Mouse (Mus musculus) midbrain, embryonic 12.5 days (tissue): ENCODE results near the gene Dcun1d2. TPM values are rescaled to one million over a fixed set of nuclear protein-coding genes. Genes with fewer than 3 reads are reported as not detected.

Experiments used
- ATAC-seq: fragments of 200-750 bp; cut with Nextera tagmentation; 2 replicates; pipeline ENCODE4 v1.8.0; 2017; ENCODE audit warnings: low read depth, moderate TSS enrichment, moderate library complexity; ENCODE audit not compliant: low FRiP score
- H3K27ac ChIP-seq: fragments of 300-500 bp; sonication (generic); replicated peaks from 2 replicates; pipeline ENCODE4 v1.5.1; 2016; ENCODE audit warnings: mild to moderate bottlenecking
- H3K27me3 ChIP-seq: fragments of 300-500 bp; sonication (generic); 2 replicates; pipeline ENCODE4 v1.6.1; 2016; ENCODE audit warnings: mild to moderate bottlenecking
- H3K36me3 ChIP-seq: fragments of 300-500 bp; sonication (generic); 2 replicates; pipeline ENCODE4 v1.6.1; 2016
- H3K4me1 ChIP-seq: fragments of 300-500 bp; sonication (generic); 2 replicates; pipeline ENCODE4 v1.6.1; 2016
- H3K4me2 ChIP-seq: fragments of 300-500 bp; sonication (generic); replicated peaks from 2 replicates; pipeline ENCODE4 v1.6.1; 2016; ENCODE audit warnings: mild to moderate bottlenecking, moderate library complexity
- H3K4me3 ChIP-seq: fragments of 300-500 bp; sonication (generic); 2 replicates; pipeline ENCODE4 v1.5.1; 2016; ENCODE audit warnings: mild to moderate bottlenecking
- H3K9ac ChIP-seq: fragments of 300-500 bp; sonication (generic); replicated peaks from 2 replicates; pipeline ENCODE4 v1.6.1; 2016; ENCODE audit warnings: mild to moderate bottlenecking, moderate library complexity
- H3K9me3 ChIP-seq: fragments of 300-500 bp; sonication (generic); 2 replicates; pipeline ENCODE4 v1.6.1; 2016; ENCODE audit warnings: mild to moderate bottlenecking
- whole genome bisulfite sequencing: fragments of 180-500 bp; shearing (Covaris S2); methylation state at CpG from one replicate; pipeline ENCODE4 v1.1.7; 2016; 5-methylcytosine and 5-hydroxymethylcytosine counted together
- polyA plus RNA-seq: library from polyadenylated mRNA; unstranded; fragments of >200 nt; fragmentation: Nextera tagmentation; extraction: Ambion mirVana; gene quantifications from 2 replicates; pipeline ENCODE4 v1.2.1, GENCODE M21; 2016

Dcun1d2 gene
- polyA plus RNA-seq, 1 experiment from 2014 or later: 30.9 TPM

DNA sequence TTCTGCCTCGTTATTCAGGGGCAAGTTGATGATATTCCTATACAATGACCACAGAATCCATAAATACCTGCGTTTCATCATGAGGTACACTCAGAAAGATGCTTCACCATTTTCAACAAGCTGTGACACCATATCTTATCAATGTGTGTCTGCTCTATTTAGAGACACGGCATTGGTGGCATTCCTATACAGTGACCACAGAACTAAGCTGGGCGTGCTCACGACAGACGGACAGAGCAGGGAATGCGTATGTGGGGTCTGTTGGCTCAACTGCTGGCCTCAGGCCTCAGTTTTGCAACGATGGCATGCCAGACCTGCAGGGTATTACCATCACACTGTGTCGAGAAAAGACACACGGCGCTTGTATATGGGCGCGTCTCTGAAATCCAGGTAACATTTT is 35.1 kb downstream of the Dcun1d2 start:
- no peak overlapping the region for H3K4me2 ChIP-seq
- H3K4me1 ChIP-seq: no peaks in the 10 kb centered on the region
- 93% methylated on average over 13 of the region's 13 CpGs for WGBS
- no peak overlapping the region for H3K9ac ChIP-seq
- H3K36me3 ChIP-seq: peaks cover 27% of the 10 kb centered on the region
- H3K9me3 ChIP-seq: no peaks in the 10 kb centered on the region
- no peaks in the 10 kb centered on the region for H3K27me3 ChIP-seq
- H3K4me3 ChIP-seq: no peak overlapping the region
- H3K27ac ChIP-seq: no peak overlapping the region
- ATAC-seq: no peak

DNA sequence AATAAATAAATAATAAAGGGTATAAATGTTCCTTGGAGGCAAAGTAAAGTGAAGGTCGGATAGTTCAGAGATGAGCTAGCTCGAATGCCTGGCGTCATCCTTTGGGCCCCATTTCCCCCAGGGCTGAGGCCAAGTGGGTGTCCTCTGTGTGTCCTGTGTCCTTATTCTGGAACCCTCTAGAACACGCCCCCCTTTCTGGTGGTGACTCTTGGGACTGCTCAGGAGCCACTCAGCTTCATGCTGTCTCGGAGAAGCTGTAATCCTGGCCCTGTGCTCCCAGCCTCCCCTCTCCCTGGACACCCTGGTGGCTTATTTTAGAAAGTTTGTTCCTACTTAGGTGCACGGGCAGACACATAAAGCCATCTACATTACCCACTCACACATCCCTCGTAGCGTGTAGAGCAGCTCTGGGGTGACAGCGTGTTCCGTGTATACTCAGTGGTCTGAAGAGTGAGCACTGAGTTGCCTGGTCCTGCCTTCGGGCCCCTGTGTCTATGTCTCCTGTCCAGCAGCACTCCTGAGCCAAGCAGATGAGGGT is 43.5 kb downstream of the Dcun1d2 start:
- H3K4me1 ChIP-seq: no peaks in the 10 kb centered on the region
- no peak for ATAC-seq
- H3K4me2 ChIP-seq: no peak overlapping the region
- H3K4me3 ChIP-seq: no peak overlapping the region
- no peaks in the 10 kb centered on the region for H3K36me3 ChIP-seq
- no peak overlapping the region for H3K27ac ChIP-seq
- no peaks in the 10 kb centered on the region for H3K9me3 ChIP-seq
- WGBS: 91% methylated on average over 11 of the region's 11 CpGs
- H3K9ac ChIP-seq: no peak overlapping the region
- H3K27me3 ChIP-seq: no peaks in the 10 kb centered on the region

DNA sequence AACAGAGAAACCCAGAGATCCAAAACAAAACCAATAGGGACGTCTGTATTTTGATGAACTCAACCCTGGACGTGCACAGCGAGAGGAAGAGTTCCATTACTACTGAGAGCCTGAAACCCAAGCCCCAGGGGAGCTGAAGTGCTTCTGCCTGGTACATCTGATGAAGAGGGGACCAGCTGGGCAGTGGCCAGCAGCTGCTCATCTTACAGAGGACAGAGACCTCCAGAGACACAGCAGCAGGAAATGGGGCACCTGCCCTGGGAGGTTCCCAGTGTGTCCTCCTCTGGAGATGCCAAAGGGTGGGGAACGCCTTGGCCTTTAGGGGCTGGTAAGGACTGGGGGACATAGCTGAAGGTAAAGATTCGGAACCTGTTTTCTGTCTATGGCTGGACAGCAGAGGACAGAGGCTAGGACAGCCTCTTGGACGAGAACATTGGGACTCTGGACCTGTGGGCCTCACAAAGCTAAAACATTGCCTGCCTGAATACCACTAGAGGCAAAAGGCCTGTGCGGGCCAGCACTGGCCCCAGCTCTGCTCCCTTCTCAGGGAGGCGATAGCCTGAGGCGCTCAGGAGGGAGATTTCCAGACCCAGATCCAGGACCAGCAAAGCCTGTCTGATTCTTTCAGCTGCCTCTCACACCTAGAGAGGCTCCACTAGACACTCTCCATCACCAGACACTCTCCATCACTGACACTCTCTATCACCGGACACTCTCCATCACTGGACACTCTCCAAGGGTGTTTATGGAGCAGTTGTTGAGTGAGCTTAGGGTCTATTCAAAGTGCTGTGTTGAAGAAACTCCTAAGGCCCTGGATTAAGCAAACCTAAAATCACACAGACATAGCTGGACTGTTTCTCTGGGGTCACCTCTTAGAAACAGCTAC is 44.7 kb downstream of the Dcun1d2 start:
- Histone ChIP-seq H3K9me3 (no peaks in the 10 kb centered on the region), H3K36me3 (no peaks in the 10 kb centered on the region), H3K4me1 (no peaks in the 10 kb centered on the region), H3K9ac (no peak overlapping the region), H3K27ac (no peak overlapping the region), H3K4me2 (no peak overlapping the region), H3K4me3 (no peak overlapping the region), H3K27me3 (no peaks in the 10 kb centered on the region)
- 79% methylated on average over 10 of the region's 10 CpGs for WGBS
- no peak for ATAC-seq

DNA sequence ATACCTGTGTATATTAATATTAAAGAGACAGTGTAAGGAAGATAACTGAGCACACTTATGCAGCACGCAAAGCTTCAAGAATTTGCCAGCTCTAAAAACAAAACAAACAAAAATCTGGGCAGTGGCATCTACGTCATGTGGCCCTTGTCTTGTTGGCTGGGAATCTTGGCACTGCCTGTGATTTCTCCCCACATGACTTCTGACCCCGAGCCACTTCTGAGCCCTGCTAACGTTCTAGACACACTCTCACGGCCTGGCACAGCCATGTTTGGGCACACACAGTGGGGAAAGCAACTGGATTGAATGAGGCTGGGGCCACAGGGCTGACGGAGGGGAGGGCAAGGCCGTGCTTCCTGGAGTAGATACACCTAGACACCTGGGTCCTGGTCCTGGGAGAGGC is 47.2 kb downstream of the Dcun1d2 start:
- Histone ChIP-seq H3K4me2 (no peak overlapping the region), H3K4me3 (no peak overlapping the region), H3K36me3 (no peaks in the 10 kb centered on the region), H3K27me3 (no peaks in the 10 kb centered on the region), H3K27ac (no peak overlapping the region), H3K4me1 (no peaks in the 10 kb centered on the region), H3K9ac (no peak overlapping the region), H3K9me3 (no peaks in the 10 kb centered on the region)
- 76% methylated on average over 7 of the region's 7 CpGs for WGBS
- ATAC-seq: no peak

DNA sequence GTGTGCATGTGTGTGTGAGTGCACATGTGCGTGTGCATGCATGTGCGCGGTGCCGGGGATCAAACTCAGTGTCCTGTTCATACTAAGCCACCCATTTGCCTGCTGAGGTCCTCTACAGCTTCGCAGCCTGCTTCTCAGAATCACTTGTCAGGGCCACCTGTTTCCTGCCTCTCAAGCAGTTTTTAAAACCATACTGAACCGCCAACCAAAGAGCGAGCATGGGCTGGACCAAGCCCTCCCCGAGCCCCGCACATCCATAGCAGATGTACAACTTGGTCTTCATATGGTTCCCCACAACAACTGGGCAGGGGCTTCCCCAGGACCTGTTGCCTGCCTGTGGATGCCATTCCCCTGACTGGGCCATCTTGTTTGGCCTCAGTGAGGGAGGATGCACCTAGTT is 47.9 kb downstream of the Dcun1d2 start:
- Histone ChIP-seq H3K4me3 (no peak overlapping the region), H3K36me3 (no peaks in the 10 kb centered on the region), H3K9ac (no peak overlapping the region), H3K4me1 (no peaks in the 10 kb centered on the region), H3K27ac (no peak overlapping the region), H3K9me3 (no peaks in the 10 kb centered on the region), H3K4me2 (no peak overlapping the region), H3K27me3 (no peaks in the 10 kb centered on the region)
- 90% methylated on average over 9 of the region's 9 CpGs for WGBS
- ATAC-seq: no peak

DNA sequence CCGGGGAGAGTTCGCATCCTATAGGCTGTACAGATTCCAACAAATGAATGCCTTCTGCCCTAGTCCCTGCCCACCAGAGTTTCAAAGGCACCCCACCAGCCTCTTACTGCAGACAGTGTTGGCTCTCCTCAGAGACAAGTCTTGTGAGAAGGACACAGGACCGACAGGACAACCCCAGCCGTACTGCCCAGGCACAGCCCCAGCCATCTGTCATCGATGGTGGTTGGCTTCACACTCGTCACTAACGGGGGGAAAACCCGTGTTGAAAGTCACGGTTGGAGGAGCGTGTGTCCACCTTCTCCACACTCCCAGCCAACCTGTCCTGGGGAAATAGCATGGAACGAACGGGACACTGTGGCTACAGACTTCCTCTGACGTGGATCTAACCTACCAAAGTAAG is 53.1 kb downstream of the Dcun1d2 start:
- H3K4me2 ChIP-seq: no peak overlapping the region
- no peak overlapping the region for H3K4me3 ChIP-seq
- no peaks in the 10 kb centered on the region for H3K36me3 ChIP-seq
- no peak overlapping the region for H3K9ac ChIP-seq
- no peaks in the 10 kb centered on the region for H3K9me3 ChIP-seq
- 92% methylated on average over 13 of the region's 13 CpGs for WGBS
- no peaks in the 10 kb centered on the region for H3K27me3 ChIP-seq
- no peaks in the 10 kb centered on the region for H3K4me1 ChIP-seq
- no peak for ATAC-seq
- H3K27ac ChIP-seq: no peak overlapping the region

DNA sequence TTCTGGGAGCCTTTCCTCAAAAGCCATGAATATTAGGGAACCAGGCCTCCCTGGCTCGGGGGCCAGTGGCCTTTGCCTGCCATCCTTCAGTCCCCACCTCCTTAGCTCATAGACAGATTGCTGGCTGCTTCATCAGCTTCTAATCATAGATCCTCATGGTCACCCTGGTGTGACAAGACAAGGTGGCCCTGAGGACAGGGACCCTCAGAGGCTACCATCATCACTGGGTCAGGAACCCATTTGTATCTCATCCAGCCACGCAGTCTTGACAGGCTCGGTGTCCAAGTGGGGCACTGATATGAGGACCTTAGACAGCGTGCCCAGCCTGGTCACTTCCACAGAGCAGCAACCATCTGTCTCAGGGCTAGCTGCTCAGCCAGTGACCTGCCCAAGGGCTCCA is 57.5 kb downstream of the Dcun1d2 start:
- Histone ChIP-seq H3K4me2 (no peak overlapping the region), H3K36me3 (no peaks in the 10 kb centered on the region), H3K9ac (no peak overlapping the region), H3K27me3 (no peaks in the 10 kb centered on the region; the same call in 1 of the 2 replicates), H3K4me3 (no peak overlapping the region), H3K4me1 (peaks cover 13% of the 10 kb centered on the region), H3K9me3 (no peaks in the 10 kb centered on the region), H3K27ac (no peak overlapping the region)
- no peak for ATAC-seq
- 95% methylated on average over 4 of the region's 4 CpGs for WGBS

DNA sequence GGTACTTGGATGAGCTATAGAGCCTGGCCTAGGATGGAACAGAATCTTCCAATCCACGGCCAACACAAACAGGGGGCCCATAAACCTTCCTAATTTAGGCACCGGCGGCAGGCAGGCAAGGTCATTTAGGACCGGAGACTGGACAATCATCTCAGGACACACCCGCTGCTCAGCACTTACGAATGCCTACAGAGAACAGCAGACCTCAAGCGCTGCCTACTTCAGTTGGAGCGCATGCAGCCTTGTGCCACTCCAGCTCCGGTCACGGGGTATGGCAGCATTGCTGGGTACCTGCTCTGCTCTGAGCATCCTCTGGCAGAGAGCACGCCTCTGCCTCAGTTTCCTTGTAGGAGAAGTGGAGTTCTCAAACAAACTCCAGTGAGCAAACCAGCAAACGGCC is 58.1 kb downstream of the Dcun1d2 start:
- no peak overlapping the region for H3K4me3 ChIP-seq
- H3K9me3 ChIP-seq: no peaks in the 10 kb centered on the region
- H3K4me2 ChIP-seq: no peak overlapping the region
- no peak overlapping the region for H3K9ac ChIP-seq
- H3K36me3 ChIP-seq: no peaks in the 10 kb centered on the region
- 92% methylated on average over 12 of the region's 12 CpGs for WGBS
- ATAC-seq: no peak
- peaks cover 13% of the 10 kb centered on the region for H3K4me1 ChIP-seq
- no peaks in the 10 kb centered on the region; the same call in 1 of the 2 replicates for H3K27me3 ChIP-seq
- H3K27ac ChIP-seq: no peak overlapping the region

DNA sequence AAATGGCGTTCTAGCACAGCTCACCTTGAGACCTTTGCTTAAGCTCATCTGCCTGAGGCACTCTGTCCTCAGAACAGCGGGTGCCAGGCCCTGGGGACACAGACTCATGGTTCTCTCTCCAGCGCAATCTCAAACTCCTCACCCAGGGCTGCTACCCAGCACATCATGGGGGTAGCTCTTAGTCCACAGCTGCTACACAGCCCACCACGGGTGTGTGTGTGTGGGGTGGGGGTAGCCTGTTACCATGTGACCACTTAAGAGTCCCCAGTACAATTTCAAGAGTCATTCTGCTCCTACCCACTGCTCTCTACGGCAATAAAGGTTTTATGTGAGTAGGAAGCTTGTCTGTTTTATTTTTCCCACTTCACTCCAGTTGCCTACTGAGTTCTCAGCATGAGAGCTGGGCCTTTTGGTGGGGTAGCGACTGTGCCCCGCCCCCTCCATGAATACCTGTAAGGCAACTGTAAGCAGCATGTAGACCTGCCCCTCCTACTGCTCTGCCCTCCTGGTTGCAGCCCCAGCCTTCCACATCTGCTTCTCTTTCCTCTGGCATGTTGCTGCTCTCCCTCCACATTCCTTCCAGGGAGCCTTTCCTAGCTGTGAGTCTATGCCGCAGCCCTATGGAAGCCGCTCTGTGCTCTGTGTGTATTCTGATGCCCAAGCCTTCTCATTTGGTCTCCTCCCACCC is 58.9 kb downstream of the Dcun1d2 start:
- no peak for ATAC-seq
- 61% methylated on average over 9 of the region's 9 CpGs for WGBS
- no peaks in the 10 kb centered on the region for H3K36me3 ChIP-seq
- no peaks in the 10 kb centered on the region for H3K9me3 ChIP-seq
- H3K4me2 ChIP-seq: no peak overlapping the region
- no peak overlapping the region for H3K4me3 ChIP-seq
- H3K27me3 ChIP-seq: no peaks in the 10 kb centered on the region; the same call in 1 of the 2 replicates
- H3K4me1 ChIP-seq: peaks cover 13% of the 10 kb centered on the region
- H3K9ac ChIP-seq: no peak overlapping the region
- H3K27ac ChIP-seq: no peak overlapping the region

DNA sequence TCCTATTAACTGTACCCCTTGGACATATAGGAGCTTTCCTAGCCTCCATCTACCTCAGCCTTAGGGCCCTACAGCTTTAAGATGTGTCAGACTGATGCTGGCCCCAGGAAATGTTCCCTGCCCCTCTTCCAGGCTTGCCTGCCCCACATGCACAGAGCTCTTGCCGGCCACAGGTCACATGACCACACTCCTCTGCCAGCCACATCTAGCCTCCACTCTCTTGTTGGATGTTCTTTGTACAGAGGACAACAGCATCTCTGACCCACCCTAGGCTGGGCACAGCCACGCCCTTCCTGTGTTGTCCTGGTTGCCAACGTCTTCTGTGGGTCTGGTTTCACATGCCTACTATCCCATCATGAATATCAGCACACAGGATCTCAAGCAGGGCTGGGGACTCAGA is 60.7 kb downstream of the Dcun1d2 start:
- WGBS: 70% methylated on average over 3 of the region's 3 CpGs
- ATAC-seq: no peak
- H3K36me3 ChIP-seq: no peaks in the 10 kb centered on the region
- H3K27ac ChIP-seq: no peak overlapping the region; the same call in 1 of the 2 replicates
- no peak overlapping the region for H3K4me2 ChIP-seq
- H3K9ac ChIP-seq: no peak overlapping the region
- H3K9me3 ChIP-seq: no peaks in the 10 kb centered on the region
- no peaks in the 10 kb centered on the region; the same call in none of the 2 replicates for H3K27me3 ChIP-seq
- H3K4me1 ChIP-seq: peaks cover 13% of the 10 kb centered on the region
- H3K4me3 ChIP-seq: no peak overlapping the region

DNA sequence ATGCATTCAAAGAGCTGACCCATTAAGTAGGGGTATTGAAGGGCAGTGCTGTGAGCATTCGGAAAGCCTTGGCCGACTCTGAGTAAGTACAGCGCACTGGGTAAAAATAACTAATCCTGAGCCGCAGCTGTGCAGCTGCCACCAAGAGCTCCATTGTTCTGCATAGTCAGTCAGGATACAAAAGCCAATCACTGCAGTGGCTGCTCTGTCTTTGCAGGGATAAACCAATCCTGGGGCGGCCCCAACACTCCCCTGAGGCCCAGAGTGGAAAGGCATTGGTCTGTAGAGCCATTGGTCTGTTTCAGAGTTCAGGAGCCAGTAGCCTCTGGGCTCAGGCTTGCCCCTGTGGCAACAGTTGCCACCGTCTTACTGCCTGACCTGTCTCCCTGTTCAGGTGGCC is 61.6 kb downstream of the Dcun1d2 start:
- no peaks in the 10 kb centered on the region for H3K9me3 ChIP-seq
- peaks cover 13% of the 10 kb centered on the region for H3K4me1 ChIP-seq
- no peak overlapping the region for H3K4me3 ChIP-seq
- H3K36me3 ChIP-seq: no peaks in the 10 kb centered on the region
- peak; percentile 93 for ATAC-seq
- H3K27me3 ChIP-seq: no peaks in the 10 kb centered on the region; the same call in none of the 2 replicates
- H3K4me2 ChIP-seq: 0 out of 2 replicates have a peak overlapping the region, but pooled peaks have one; percentile 21
- no peak overlapping the region for H3K9ac ChIP-seq
- peak overlapping the region; percentile 49 for H3K27ac ChIP-seq
- 14% methylated on average over 6 of the region's 6 CpGs for WGBS

DNA sequence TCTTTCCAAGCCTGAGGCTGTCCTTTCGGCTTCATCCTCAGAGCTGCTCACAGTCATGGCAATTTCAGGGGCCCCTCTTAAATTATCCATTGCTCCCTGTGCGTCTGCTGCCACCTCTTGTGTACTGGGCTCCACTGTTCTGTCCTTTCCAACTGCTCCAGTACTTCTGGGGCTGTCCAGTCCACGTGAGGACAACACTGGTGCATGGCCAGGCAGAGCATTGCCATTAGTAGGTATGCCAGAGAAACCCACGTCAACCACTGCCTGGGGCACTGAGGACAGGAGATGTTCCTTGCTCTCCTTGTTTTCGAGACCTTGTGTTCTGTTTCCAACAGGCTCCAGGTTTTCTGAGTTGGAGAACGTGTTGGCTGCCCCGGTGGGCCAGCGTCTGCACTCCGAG is 63.5 kb downstream of the Dcun1d2 start:
- no peaks in the 10 kb centered on the region for H3K9me3 ChIP-seq
- no peak overlapping the region for H3K4me2 ChIP-seq
- H3K36me3 ChIP-seq: no peaks in the 10 kb centered on the region
- H3K4me3 ChIP-seq: no peak overlapping the region
- ATAC-seq: no peak
- H3K4me1 ChIP-seq: peaks cover 13% of the 10 kb centered on the region
- no peak overlapping the region for H3K9ac ChIP-seq
- 90% methylated on average over 9 of the region's 9 CpGs for WGBS
- H3K27me3 ChIP-seq: no peaks in the 10 kb centered on the region; the same call in none of the 2 replicates
- H3K27ac ChIP-seq: no peak overlapping the region
